Mouse (Mus musculus): ENCODE data around the gene Ing1. TPM values are rescaled to one million over a fixed set of nuclear protein-coding genes. Genes with fewer than 3 reads are reported as not detected.

Ing1 gene
- polyA plus RNA-seq (2015; fragmentation: Illumina TruSeq; extraction: RNeasy Lipid Tissue Mini Kit (QIAGEN cat#74804); ENCODE audit: insufficient read depth, low replicate concordance): 44.3 TPM

DNA sequence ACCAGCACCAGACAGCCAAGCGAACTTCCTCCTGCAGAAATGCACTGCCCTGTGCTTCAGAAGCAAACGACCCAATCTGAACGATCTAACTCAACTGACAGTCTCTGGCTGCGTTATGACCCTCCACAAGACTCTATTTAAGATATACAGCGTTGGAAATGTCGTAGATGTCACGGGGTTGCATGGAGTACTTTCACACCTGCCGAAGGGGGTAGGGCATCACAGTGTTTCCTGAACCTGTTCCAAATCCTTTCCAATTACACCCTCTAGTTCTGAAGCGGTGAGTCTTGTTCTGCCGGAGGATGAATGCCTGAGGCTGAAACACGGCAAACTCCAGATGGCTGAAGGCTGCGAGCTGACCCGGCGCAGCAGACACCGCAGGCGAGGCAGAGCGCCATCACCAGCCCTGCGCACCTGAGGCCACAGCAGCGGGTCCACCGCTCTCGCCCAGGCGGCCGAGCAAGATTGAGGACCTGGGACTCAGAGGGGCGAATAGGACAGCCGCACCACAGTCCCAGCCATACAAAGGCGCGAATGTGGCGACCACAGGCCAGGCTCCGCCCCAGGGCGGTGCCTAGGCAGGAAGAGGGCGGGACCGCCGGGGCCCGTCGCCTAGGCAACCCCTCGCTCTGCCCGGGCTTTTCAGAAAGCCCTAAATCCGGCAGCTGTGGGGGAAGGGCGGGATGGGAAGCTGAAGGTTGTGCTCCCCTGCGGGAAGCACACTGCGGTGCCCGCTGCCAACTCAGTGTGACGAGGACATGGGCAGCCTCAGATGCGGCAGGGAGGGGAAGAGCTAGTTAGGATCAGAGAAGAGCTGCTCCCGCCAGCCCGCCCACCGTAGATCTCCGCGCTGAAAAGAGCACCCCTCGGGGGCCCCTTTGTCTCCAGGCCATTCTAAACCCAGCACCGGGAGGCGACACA is at the start of gene Ing1:
Gene Ing1, plus strand, starts transcription at position 773 of the 921 bp plus-strand sequence.

DNA sequence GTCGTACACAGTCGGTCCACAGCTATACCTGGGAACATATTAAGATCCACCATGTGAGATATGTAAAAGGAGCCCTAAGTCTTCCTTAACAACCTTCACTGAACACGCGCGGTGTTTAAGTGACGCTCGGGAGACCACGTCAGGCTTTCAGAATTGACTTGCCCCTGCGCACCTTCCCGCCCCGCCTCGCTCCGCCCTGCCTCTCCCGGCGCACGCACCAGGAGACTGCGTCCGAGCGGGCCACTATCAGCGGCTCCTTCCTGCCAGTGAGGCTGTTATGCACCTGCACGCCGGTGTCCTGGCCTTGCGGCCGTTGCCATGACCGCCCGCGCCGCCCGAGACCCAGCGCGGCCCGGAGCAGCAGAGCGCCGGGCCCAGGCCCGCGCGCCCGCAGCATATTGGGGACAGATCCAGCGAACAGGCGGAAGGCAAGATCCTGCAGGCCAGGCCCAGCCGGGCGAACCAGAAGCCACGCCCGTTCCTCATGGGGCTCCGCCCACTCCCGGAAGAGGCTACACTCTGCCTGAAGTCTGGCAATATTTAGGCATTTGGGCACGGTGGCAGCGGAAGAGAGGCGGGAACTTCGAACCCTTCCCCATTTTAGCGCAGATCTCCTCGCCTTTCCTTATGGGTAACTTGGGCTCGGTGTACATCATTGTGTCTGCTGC is 5.0 kb upstream of the Ing1 start, which contains the start of gene Cars2:
Gene Cars2, minus strand, starts transcription at position 503 of the 668 bp plus-strand sequence.

Other genes starting within 250 kb of the Ing1 start
- gene Col4a2, start 242.8 kb upstream of the Ing1 start, polyA plus RNA-seq (2015; fragmentation: Illumina TruSeq; extraction: RNeasy Lipid Tissue Mini Kit (QIAGEN cat#74804); ENCODE audit: insufficient read depth, low replicate concordance): 13.5 TPM
- 34.0 TPM for gene Col4a1, start 242.7 kb upstream of the Ing1 start, polyA plus RNA-seq (2015; fragmentation: Illumina TruSeq; extraction: RNeasy Lipid Tissue Mini Kit (QIAGEN cat#74804); ENCODE audit: insufficient read depth, low replicate concordance)
- gene Rab20, start 76.9 kb upstream of the Ing1 start, polyA plus RNA-seq (2015; fragmentation: Illumina TruSeq; extraction: RNeasy Lipid Tissue Mini Kit (QIAGEN cat#74804); ENCODE audit: insufficient read depth, low replicate concordance): 11.0 TPM
- 37.4 TPM for gene Naxd, start 58.1 kb upstream of the Ing1 start, polyA plus RNA-seq (2015; fragmentation: Illumina TruSeq; extraction: RNeasy Lipid Tissue Mini Kit (QIAGEN cat#74804); ENCODE audit: insufficient read depth, low replicate concordance)
- gene Cars2, start 4.8 kb upstream of the Ing1 start, polyA plus RNA-seq (2015; fragmentation: Illumina TruSeq; extraction: RNeasy Lipid Tissue Mini Kit (QIAGEN cat#74804); ENCODE audit: insufficient read depth, low replicate concordance): 34.0 TPM
- gene Ankrd10, start 80.2 kb downstream of the Ing1 start, polyA plus RNA-seq (2015; fragmentation: Illumina TruSeq; extraction: RNeasy Lipid Tissue Mini Kit (QIAGEN cat#74804); ENCODE audit: insufficient read depth, low replicate concordance): 82.4 TPM
- gene 1700016D06Rik, start 145.5 kb downstream of the Ing1 start, polyA plus RNA-seq (2015; fragmentation: Illumina TruSeq; extraction: RNeasy Lipid Tissue Mini Kit (QIAGEN cat#74804); ENCODE audit: insufficient read depth, low replicate concordance): not detected
- gene Arhgef7, start 172.2 kb downstream of the Ing1 start, polyA plus RNA-seq (2015; fragmentation: Illumina TruSeq; extraction: RNeasy Lipid Tissue Mini Kit (QIAGEN cat#74804); ENCODE audit: insufficient read depth, low replicate concordance): 30.5 TPM

All from spleen, adult 10 weeks (tissue).